Mouse (Mus musculus) kidney, postnatal 10 days (tissue): ENCODE results near the gene Cdc34.

Experiments
- DNase-seq: peaks from one replicate; pipeline ENCODE4 v3.0.0; 2021; ENCODE audit warnings: mixed read lengths

The Cdc34 gene

DNA sequence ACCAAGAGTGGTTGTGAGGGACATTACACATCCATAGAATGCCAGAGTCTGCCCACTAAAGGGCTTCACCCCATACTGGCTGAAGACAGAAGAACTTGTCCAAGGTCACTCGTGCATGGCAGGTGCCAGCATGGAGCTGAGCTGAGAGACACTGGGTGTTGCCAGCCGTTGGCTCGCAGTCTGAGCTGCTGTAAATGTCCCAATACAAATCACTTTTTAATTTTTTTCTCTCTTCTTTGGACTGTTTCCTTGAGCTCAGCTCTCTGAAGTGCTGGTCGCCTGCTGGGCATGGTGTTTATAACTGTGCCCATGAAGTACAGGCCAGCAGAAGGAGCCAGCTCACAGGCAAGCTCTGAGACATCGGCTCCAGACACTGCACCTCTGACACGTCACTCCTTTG is 41.1 kb downstream of the Cdc34 start:
- DNase-seq, result no peak

DNA sequence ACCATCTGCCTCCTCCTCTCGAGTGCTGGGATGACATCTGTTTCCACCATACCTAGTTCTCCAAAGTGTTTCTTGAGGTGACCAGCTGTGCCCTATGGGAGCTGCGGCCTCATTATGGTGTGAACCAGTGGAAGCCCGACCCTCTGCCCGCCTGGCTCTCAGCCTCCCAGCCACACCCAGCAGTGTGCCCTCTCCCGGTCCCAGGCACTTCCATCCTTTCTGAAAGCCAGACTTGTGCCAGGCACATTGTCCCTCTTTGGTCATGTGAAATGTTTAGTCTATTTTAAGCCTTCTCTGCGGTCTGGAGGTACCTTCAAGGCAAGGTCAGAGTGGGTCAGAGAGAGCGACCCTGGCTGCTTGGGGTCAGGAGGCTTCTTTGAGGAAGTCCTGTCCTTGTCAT is 41.7 kb downstream of the Cdc34 start:
- no peak for DNase-seq

DNA sequence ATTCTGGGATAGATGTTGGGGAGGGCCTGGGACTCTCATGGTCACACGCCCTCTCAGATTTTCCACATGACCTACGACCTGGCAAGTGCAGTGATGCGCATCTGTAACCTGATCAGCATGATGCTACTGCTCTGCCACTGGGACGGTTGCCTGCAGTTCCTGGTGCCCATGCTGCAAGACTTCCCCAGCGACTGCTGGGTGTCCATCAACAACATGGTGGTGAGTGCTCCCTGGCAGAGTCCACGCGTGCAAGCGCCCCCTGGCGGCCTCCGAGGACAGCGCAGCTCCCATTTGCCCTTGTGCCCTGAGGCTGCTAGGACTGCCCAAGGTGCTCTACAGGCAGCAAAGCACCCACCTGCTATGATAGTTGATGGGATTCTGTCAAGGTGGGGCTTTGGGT is 44.1 kb downstream of the Cdc34 start:
- peak; percentile 71 for DNase-seq

DNA sequence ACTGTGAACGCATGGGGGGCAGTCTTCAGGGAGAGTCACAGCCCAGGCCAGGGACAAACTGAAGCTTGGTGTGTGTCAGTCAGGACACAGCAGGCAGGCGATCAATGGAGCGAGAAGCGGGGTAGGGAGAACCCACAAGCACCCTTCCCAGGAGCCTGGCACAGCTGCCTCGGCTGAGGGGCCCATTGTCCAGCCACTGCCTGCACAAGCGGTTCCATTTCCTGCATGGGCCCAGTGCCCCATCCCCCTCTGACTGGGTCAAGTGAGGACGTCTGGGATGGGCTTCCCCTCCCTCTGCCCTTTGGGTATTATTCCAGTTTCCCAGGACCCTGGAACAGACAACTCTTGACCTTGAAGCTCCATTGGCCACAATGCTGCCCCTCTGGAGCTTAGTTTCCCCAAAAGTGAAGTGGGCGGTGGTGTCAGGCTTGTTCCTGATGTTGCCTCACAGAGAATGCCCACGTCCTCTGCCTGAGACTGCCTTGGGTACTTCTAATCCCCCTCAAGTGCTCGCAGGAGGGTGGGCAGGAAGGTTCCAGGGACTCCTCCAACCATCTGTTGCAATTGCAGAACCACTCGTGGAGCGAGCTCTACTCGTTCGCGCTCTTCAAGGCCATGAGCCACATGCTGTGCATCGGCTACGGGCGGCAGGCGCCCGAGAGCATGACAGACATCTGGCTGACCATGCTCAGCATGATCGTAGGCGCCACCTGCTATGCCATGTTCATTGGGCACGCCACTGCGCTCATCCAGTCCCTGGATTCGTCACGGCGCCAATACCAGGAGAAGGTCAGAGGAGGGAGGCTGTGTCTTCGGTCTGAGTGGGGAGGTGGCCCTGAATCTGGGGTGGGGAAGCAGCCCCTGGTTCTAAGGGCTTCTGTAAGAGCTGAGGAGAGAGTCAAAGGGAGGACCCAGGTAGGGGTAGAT is 46.6 kb downstream of the Cdc34 start:
- no peak for DNase-seq

DNA sequence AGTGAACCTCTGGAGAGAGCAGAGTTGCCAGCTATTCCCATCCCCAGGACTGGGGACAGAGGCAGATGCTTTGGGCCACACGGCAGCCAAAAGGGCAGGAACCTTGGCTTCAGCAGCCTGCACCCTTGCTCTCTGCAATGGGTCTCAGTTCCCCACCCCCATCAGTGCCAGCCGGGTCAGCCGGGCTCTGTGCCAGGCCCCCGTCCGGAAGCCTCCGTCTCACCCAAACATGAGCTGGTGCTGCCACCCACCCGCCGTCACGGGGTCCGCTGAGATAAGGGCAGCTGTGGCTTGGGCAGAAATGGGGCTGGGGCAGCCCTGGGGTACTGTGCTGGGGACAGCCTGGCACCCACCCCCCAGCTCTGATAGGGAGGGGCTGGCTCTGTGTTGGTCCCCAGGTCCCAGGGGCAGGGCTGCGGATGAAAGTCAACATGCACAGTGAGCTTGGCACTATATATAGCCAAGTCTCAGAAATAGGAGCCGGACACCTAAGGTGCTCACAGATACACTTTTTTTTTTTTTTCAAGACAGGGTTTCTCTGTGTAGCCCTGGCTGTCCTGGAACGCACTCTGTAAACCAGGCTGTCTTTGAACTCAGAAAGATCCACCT is 47.5 kb downstream of the Cdc34 start:
- DNase-seq, result peak; percentile 48

DNA sequence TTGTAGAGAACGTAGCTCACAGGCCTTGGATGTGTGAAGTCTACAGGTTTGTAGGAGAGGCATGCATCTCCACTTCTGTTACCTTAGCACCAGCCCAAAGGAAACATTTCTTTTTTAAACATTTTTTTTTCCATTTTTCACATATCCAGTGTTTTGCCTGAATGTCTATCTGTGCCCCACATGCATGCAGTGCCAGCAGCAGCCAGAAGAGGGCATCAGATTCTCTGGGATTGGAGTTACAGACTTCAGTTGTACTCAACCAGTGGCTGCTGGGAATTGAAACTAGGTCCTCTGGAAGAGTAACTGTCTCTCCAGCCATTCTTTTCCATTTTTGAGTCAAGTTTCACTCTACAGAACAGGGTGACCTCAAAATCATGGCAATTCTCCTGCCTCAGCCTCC is 50.5 kb downstream of the Cdc34 start:
- DNase-seq, result peak; percentile 51

DNA sequence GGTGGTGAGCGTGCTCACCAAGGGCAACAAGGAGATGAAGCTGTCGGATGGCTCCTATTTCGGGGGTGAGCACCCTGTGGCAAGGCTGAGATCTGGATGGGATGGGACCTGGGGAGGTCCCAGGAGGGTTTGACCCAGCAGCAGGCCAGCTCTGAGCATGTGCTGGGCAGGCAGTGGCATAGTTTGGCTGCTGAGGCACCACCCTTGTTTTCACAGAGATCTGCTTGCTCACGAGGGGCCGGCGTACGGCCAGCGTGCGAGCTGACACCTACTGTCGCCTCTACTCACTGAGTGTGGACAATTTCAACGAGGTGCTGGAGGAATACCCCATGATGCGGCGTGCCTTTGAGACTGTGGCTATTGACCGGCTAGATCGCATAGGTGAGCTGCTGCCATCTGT is 51.9 kb downstream of the Cdc34 start:
- DNase-seq, result no peak

DNA sequence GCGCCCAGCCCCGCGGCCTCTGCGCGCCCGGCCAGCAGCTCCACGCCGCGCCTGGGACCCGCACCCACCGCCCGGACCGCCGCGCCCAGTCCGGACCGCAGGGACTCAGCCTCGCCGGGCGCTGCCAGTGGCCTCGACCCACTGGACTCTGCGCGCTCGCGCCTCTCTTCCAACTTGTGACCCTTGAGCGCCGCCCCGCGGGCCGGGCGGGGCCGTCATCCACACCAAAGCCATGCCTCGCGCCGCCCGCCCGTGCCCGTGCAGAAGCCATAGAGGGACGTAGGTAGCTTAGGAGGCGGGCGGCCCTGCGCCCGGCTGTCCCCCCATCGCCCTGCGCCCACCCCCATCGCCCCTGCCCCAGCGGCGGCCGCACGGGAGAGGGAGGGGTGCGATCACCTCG is 53.4 kb downstream of the Cdc34 start:
- no peak for DNase-seq

DNA sequence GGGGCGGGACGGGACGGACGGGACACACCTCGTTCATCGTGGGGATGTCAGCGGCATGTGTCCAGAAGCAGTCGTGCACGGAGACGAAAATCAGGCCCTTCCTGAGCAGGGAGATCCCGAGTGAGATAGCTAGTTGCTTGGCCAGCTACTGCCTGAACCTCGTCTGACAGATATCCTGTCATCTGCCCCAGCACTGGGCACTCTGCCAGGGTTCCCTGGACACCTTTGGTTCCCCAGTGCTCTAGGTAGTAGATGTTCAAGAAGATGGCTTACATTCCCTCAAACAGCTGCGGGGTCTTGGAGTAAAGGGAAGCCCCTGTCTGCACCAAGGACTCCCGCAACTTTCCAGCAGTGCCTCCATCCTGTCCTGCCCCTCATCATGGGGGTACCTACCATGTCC is 54.7 kb downstream of the Cdc34 start:
- peak; percentile 52 for DNase-seq
